Mouse (Mus musculus) forebrain, embryonic 15.5 days (tissue): ENCODE data around the gene Susd6. TPM values are rescaled to one million over a fixed set of nuclear protein-coding genes. Genes with fewer than 3 reads are reported as not detected.

Experiments used
- ATAC-seq: fragments of 200-750 bp; cut with Nextera tagmentation; replicated peaks from 2 replicates; pipeline ENCODE4 v1.8.0; 2017; ENCODE audit warnings: mild to moderate bottlenecking, moderate TSS enrichment, moderate library complexity
- H3K27ac ChIP-seq: fragments of 300-500 bp; sonication (generic); replicated peaks from 2 replicates; pipeline ENCODE4 v1.5.1; 2015; ENCODE audit warnings: mild to moderate bottlenecking, inconsistent platforms
- H3K27me3 ChIP-seq: fragments of 300-500 bp; sonication (generic); 2 replicates; pipeline ENCODE4 v1.6.1; 2015; ENCODE audit warnings: inconsistent platforms
- H3K36me3 ChIP-seq: fragments of 300-500 bp; sonication (generic); 2 replicates; pipeline ENCODE4 v1.6.1; 2015; ENCODE audit warnings: mild to moderate bottlenecking, inconsistent platforms
- H3K4me1 ChIP-seq: fragments of 300-500 bp; sonication (generic); 2 replicates; pipeline ENCODE4 v1.6.1; 2015; ENCODE audit warnings: inconsistent platforms
- H3K4me2 ChIP-seq: fragments of 300-500 bp; sonication (generic); replicated peaks from 2 replicates; pipeline ENCODE4 v1.6.1; 2015; ENCODE audit warnings: mild to moderate bottlenecking, inconsistent platforms
- H3K4me3 ChIP-seq: fragments of 300-500 bp; sonication (generic); 2 replicates; pipeline ENCODE4 v1.5.1; 2015; ENCODE audit warnings: mild to moderate bottlenecking, inconsistent platforms
- H3K9ac ChIP-seq: fragments of 300-500 bp; sonication (generic); replicated peaks from 2 replicates; pipeline ENCODE4 v1.6.1; 2015; ENCODE audit warnings: mild to moderate bottlenecking, inconsistent platforms
- H3K9me3 ChIP-seq: fragments of 300-500 bp; sonication (generic); 2 replicates; pipeline ENCODE4 v1.6.1; 2016; ENCODE audit warnings: inconsistent platforms
- WGBS: fragments of 180-500 bp; shearing (Covaris S2); methylation state at CpG from one replicate; pipeline ENCODE4 v1.1.7; 2015; ENCODE audit warnings: mixed read lengths; 5-methylcytosine and 5-hydroxymethylcytosine counted together
- polyA plus RNA-seq: library from polyadenylated mRNA; unstranded; fragments of >200 nt; fragmentation: Nextera tagmentation; extraction: Ambion mirVana; gene quantifications from 2 replicates; pipeline ENCODE4 v1.2.1, GENCODE M21; 2015

Susd6 gene
- polyA plus RNA-seq, 1 experiment from 2014 or later = 14.3 TPM

DNA sequence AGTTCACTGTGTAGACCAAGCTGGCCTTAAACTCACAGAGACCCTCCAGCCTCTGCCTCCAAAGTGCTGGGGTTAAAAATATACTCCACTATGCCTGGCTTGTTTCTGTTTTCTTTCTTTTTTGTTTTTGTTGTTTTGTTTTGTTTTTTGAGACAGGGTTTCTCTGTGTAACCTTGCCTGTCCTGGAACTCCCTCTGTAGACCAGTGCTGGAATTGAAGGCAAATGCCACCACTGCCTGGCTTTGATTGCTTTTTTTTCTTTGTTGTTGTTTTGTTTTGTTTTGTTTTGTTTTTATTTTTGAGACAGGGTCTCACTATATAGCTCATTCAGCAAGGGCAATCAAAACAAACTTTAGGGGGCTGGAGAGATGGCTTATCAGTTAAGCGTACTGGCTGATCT lies 11.1 kb downstream of the Susd6 start:
- H3K4me3 ChIP-seq = no peak overlapping the region
- H3K4me1 ChIP-seq = peaks cover 14% of the 10 kb centered on the region
- H3K36me3 ChIP-seq = no peaks in the 10 kb centered on the region
- 95% methylated on average over 1 of the region's 1 CpGs for WGBS
- H3K27me3 ChIP-seq = no peaks in the 10 kb centered on the region
- H3K4me2 ChIP-seq = no peak overlapping the region
- no peak for ATAC-seq
- H3K9me3 ChIP-seq = no peaks in the 10 kb centered on the region
- H3K9ac ChIP-seq = no peak overlapping the region
- no peak overlapping the region for H3K27ac ChIP-seq

DNA sequence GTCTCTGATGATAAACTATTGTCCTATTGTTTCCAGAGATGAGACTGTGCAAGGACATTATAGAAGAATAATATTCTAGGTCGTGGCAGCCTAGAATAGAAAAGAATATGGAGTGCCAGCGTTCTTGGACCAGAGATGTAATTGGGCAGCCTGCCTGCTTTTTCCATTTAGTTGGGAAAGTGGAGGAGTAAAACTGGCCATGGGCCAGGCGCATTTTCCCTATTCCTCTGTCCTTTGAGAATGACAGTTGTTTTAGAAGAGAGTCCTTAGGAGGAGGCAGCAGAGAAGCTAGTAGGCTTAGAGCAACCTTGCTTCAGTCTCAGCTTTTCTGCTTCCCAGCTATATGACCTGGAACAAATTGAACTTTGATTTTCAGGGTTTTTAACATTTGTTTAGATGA lies 13.6 kb downstream of the Susd6 start:
- H3K9me3 ChIP-seq = no peaks in the 10 kb centered on the region
- H3K9ac ChIP-seq = no peak overlapping the region
- H3K27me3 ChIP-seq = no peaks in the 10 kb centered on the region
- 28% methylated on average over 3 of the region's 3 CpGs for WGBS
- peaks cover 8% of the 10 kb centered on the region for H3K4me1 ChIP-seq
- H3K4me3 ChIP-seq = no peak overlapping the region
- H3K36me3 ChIP-seq = no peaks in the 10 kb centered on the region
- ATAC-seq = no peak
- peak overlapping the region; percentile 50; the same call in 1 of the 2 replicates for H3K27ac ChIP-seq
- no peak overlapping the region for H3K4me2 ChIP-seq

DNA sequence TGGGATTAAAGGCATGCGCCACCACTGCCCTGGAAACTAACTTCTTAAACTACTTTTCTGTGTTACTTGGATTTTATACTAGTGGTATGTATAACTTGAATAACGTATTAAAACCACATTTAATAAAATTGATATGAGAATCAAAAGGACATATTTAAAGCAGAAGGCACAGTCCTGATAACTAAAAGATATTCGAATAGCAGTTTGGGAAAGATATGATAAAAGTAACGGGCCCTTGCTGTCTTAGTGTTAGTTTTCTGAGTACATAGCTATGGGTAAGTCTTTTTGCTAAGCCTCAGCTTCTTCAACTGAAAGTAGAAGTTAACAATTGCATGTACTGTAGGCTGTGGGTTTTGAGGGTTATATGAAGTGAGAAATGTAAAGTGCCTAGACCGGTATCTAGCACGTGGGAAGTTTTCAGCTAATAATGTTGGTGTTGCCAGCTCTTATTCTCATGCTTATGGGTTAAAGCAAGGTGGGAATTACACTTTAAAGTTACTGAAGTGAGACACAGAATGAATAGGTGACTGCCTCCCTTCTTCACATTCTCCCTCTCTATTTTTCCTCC lies 14.6 kb downstream of the Susd6 start:
- Histone ChIP-seq H3K27ac (no peak overlapping the region), H3K4me3 (no peak overlapping the region), H3K9ac (no peak overlapping the region), H3K36me3 (no peaks in the 10 kb centered on the region), H3K9me3 (no peaks in the 10 kb centered on the region), H3K27me3 (no peaks in the 10 kb centered on the region), H3K4me2 (no peak overlapping the region), H3K4me1 (peaks cover 8% of the 10 kb centered on the region)
- WGBS = 91% methylated on average over 6 of the region's 6 CpGs
- no peak for ATAC-seq

DNA sequence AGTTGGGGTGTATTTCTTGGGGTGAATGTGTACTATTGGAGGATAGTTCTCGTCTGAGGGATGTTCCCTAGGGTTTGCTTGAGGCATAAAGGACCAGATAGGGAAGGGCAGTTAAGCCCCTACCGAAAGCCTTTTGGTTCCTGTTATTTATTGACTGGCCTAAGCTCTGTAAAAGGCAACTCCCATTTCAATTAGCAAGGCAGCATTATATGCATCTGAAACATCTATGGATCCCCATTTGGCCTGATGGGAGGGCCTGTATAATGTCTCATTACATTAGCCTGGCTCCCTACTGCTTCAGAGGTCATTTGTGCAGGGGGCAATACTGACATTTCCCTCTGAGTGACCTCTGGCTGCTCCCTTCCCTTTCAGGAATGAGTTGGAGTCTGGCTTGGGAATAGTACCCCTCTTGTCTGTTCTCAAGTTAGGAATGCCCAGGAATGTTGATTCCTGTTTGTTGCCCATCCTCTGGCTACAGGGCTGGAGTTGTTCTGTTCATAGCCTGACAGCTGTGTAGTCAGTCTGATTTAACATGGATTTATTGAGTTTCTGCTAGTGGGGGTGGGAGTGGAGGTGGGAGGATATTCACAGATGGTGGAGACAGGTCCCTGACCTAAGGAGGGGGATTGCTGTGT lies 17.3 kb downstream of the Susd6 start:
- H3K36me3 ChIP-seq = no peaks in the 10 kb centered on the region
- H3K9me3 ChIP-seq = no peaks in the 10 kb centered on the region
- H3K9ac ChIP-seq = no peak overlapping the region
- H3K27me3 ChIP-seq = no peaks in the 10 kb centered on the region
- H3K27ac ChIP-seq = no peak overlapping the region
- H3K4me3 ChIP-seq = no peak overlapping the region
- no peak for ATAC-seq
- H3K4me2 ChIP-seq = no peak overlapping the region
- peaks cover 15% of the 10 kb centered on the region for H3K4me1 ChIP-seq
- 27% methylated on average over 2 of the region's 2 CpGs for WGBS

DNA sequence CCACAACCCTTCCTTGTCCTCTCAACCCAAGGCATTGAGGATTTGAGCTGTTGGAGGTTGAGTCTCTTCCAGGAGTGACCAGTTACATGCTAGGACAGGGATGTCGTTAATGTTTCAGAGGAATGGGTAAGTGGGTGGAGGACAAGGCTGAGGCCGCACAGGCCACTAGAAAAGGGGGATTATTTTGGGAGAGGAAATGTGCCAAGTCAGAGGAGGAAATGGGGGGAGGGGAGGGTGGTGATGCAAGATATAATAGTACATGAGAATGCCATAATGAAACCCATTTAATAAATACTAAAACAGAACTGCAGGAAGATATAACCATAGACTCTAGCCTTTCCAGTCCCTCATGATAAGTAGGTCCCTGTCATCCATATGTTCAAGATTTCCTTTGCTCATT lies 19.7 kb downstream of the Susd6 start:
- Histone ChIP-seq H3K9ac (no peak overlapping the region), H3K4me1 (peaks cover 7% of the 10 kb centered on the region), H3K36me3 (no peaks in the 10 kb centered on the region), H3K27me3 (no peaks in the 10 kb centered on the region), H3K4me3 (no peak overlapping the region), H3K4me2 (no peak overlapping the region), H3K9me3 (no peaks in the 10 kb centered on the region), H3K27ac (no peak overlapping the region)
- ATAC-seq = no peak
- WGBS = 75% methylated on average over 2 of the region's 2 CpGs

DNA sequence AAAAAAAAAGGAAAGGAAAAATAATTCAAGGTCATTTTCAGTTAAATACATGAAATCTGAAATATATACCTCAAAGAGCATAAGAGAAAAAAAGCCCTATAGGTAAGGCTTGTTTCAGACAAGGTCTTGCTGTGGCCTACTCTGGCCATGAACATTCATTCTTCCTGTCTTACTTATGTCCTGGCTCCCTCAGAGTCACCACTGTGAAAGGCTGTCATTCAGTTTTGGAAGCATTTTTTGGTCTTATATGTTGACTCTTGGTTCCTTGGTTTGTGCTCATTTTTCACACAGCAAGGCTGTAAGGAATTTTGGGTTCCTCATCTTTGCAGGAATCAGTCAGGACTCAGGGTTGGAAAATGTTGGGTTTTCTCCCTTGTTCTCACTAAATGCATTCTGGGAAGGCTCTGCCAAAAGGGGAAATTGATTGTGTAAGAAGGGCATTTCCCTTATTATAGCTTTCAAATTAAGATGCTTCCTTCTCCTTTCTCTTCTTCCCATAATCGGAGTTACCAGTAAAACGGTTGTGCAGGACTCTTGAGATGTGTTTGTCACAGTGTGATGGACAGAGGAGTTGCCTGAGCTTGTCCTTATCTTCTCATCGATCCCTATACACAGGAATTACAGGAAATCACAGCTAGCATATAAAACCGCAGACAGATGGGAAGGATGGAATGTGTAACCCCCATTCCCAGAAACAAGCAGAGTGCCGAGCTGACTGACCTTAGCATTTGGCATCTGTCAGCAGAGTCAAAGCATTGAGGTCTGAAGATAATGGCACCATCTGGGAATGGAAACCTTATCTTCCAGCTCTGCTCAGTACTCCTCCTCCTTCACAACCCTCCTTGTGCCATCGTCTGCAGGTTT lies 21.6 kb downstream of the Susd6 start:
- no peak overlapping the region; the same call in 1 of the 2 replicates for H3K27ac ChIP-seq
- H3K9me3 ChIP-seq = no peaks in the 10 kb centered on the region
- no peaks in the 10 kb centered on the region for H3K27me3 ChIP-seq
- no peak overlapping the region for H3K4me3 ChIP-seq
- ATAC-seq = no peak
- WGBS = 57% methylated on average over 6 of the region's 6 CpGs
- H3K36me3 ChIP-seq = no peaks in the 10 kb centered on the region
- H3K9ac ChIP-seq = no peak overlapping the region
- peaks cover 17% of the 10 kb centered on the region for H3K4me1 ChIP-seq
- no peak overlapping the region for H3K4me2 ChIP-seq

DNA sequence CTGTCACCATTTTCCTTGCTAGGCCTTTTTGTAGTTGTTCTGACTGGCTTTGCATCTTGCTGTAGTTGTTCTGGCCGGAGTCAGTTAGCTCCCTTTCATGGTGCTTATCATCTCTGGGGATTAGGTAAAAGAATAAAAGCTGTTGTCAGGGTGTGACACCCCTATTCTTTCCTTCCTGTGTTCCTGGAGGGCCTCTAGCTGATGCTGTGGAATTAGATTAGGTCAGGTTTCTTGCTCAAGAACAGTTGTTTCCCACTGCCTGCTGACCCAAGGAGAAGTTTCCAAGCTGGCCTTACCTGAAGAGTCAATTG lies 22.2 kb downstream of the Susd6 start:
- no peak overlapping the region for H3K4me2 ChIP-seq
- ATAC-seq = no peak
- WGBS = 31% methylated on average over 1 of the region's 1 CpGs

DNA sequence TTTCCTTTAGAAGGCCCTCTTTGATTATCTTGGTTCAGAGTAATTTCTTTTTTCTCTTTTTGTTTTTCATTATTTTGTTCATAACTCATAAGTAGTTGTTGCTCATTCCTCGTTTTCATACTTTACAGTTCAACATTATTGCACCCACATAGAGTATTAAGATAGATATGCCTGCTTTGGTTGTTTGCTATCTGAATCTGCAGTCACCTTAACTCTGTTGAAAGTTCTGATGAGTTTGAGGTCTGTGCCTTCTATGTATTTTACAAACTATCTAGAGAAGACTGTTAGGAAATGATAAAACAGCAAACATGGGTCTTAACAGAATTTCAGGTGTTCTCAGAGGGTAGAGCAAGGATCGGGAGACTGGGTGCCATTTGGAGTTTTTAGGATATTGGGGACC lies 23.1 kb downstream of the Susd6 start:
- H3K36me3 ChIP-seq = no peaks in the 10 kb centered on the region

More for the DNA sequence above, 22.2 kb downstream of the Susd6 start:
- H3K4me1 ChIP-seq = peaks cover 17% of the 10 kb centered on the region
- H3K9ac ChIP-seq = no peak overlapping the region
- no peaks in the 10 kb centered on the region for H3K9me3 ChIP-seq
- no peaks in the 10 kb centered on the region for H3K27me3 ChIP-seq
- no peak overlapping the region; the same call in 1 of the 2 replicates for H3K27ac ChIP-seq
- H3K36me3 ChIP-seq = no peaks in the 10 kb centered on the region
- H3K4me3 ChIP-seq = no peak overlapping the region

DNA sequence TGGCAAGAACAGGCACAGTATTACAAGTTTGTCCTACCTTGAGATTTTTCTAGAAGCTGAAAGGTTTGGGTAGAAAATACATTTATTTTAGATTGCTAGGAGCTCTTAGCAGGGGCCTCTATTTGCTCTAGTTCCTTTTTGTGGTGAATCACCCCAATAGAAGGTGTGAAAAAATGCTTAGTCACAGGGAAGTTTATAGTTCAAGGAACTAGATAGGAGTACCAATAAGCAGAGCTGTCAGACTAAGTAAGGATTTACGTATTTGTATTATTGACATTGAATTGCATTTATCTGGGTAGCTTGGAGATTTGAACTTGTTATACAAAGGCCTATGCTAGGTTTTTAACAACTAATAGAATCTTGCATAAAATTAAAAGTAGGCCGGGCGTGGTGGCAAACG lies 23.6 kb downstream of the Susd6 start:
- H3K9ac ChIP-seq = no peak overlapping the region
- no peaks in the 10 kb centered on the region for H3K36me3 ChIP-seq
- no peaks in the 10 kb centered on the region for H3K27me3 ChIP-seq
- H3K4me1 ChIP-seq = peaks cover 17% of the 10 kb centered on the region
- WGBS = 97% methylated on average over 4 of the region's 4 CpGs
- no peak overlapping the region for H3K4me2 ChIP-seq
- no peak overlapping the region for H3K27ac ChIP-seq
- no peak overlapping the region for H3K4me3 ChIP-seq
- no peaks in the 10 kb centered on the region for H3K9me3 ChIP-seq
- no peak for ATAC-seq

More for the DNA sequence above, 23.1 kb downstream of the Susd6 start:
- H3K27ac ChIP-seq = no peak overlapping the region
- no peaks in the 10 kb centered on the region for H3K27me3 ChIP-seq
- no peaks in the 10 kb centered on the region for H3K9me3 ChIP-seq
- H3K4me3 ChIP-seq = no peak overlapping the region
- ATAC-seq = no peak
- WGBS = 92% methylated on average over 2 of the region's 2 CpGs
- peaks cover 17% of the 10 kb centered on the region for H3K4me1 ChIP-seq
- no peak overlapping the region for H3K9ac ChIP-seq
- H3K4me2 ChIP-seq = no peak overlapping the region

DNA sequence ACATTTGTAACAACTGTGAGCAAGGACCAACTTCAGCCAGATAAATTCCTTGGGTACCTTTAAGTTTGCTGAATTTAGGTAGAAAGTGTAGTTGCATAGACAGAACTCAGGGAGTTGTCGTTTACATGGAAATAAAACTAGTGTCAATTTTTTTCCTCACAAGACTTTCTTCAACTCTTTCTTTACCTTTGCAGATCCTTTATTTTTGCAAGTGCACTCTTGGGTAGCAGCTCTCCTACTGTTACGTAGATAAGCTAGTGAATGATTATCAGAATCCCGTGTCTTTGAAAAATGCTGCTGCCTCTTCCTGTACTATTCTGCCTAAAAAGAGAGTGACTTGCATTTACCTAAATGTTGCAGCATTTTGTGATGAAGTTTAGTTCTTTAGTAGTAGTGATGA lies 24.2 kb downstream of the Susd6 start:
- no peaks in the 10 kb centered on the region for H3K36me3 ChIP-seq

DNA sequence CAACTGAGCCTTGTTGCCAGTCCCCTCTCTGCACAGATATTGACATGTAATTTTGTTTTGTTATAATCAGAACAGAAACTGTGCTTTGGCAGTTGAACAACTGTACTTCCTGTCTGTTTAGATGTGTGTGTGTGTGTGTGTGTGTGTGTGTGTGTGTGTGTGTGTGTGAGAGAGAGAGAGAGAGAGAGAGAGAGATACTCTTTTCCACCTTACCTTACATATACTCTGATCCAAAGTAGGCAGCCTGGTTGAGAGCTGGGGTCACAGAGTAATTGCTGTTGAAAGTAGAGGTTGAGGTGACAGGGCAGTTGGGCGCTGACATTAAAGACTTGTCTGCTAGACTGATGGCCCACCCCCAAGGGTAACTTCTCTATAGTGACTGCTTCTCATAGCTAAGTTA lies 25.0 kb downstream of the Susd6 start:
- Histone ChIP-seq H3K9ac (no peak overlapping the region), H3K4me3 (no peak overlapping the region), H3K27me3 (no peaks in the 10 kb centered on the region), H3K27ac (no peak overlapping the region), H3K4me2 (no peak overlapping the region), H3K9me3 (no peaks in the 10 kb centered on the region), H3K36me3 (no peaks in the 10 kb centered on the region), H3K4me1 (peaks cover 17% of the 10 kb centered on the region)
- ATAC-seq = no peak
- WGBS = 59% methylated on average over 1 of the region's 1 CpGs

More for the DNA sequence above, 24.2 kb downstream of the Susd6 start:
- H3K4me1 ChIP-seq = peaks cover 17% of the 10 kb centered on the region
- no peaks in the 10 kb centered on the region for H3K9me3 ChIP-seq
- no peak for ATAC-seq
- no peak overlapping the region for H3K27ac ChIP-seq
- no peak overlapping the region for H3K4me2 ChIP-seq
- H3K27me3 ChIP-seq = no peaks in the 10 kb centered on the region
- no peak overlapping the region for H3K9ac ChIP-seq
- WGBS = 87% methylated on average over 3 of the region's 3 CpGs
- no peak overlapping the region for H3K4me3 ChIP-seq

DNA sequence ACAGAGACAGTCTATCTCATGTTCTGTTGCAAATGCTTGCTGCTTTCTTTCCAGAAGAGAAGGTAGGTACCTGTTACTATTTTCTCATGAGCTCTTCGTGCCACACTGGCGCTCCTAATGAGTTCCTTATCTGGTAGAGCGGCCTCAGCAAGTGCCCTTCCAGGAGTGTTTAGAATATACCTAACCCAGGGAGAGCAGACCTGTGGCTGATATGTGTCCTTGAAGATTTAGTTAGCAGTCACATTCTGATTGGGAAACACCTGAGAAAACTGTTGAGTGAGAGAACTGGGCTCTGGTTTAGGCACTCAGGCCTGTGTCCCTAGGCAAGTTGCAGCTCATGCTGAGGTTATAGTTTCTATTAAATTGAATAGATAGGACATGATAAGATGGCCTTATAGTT lies 25.6 kb downstream of the Susd6 start:
- H3K27me3 ChIP-seq = no peaks in the 10 kb centered on the region
- 90% methylated on average over 3 of the region's 3 CpGs for WGBS
- H3K4me2 ChIP-seq = no peak overlapping the region
- no peak overlapping the region for H3K27ac ChIP-seq
- no peak for ATAC-seq
- H3K9me3 ChIP-seq = no peaks in the 10 kb centered on the region
- no peaks in the 10 kb centered on the region for H3K36me3 ChIP-seq
- no peak overlapping the region for H3K9ac ChIP-seq
- no peak overlapping the region for H3K4me3 ChIP-seq
- H3K4me1 ChIP-seq = peaks cover 17% of the 10 kb centered on the region
